ENCODE assay signal across 12 mouse cellular contexts in genomic region chr2:52779381-52779780, GRCm38 (mm10). TPM values are rescaled to one million over a fixed set of nuclear protein-coding genes. Genes with fewer than 3 reads are reported as not detected.
A peak's percentile ranks its signal among the peaks of the same experiment; 100 is the strongest.
DNase-seq lines count a peak whose midpoint lies in the region; ATAC-seq and TF ChIP-seq lines count a peak whose summit lies in the region.
"Had no signal": no experiment of that assay in that cellular context is flagged by ENCODE, and none has a peak within 500 bp of the region (broad histone marks: within the 10 kb centered on the region; RNA-seq: fewer than 3 reads in every experiment).

No protein-coding gene starts in this region.

- 66% methylated on average over 9 of the region's 9 CpGs for WGBS in kidney, postnatal 0 days
- WGBS in intestine, postnatal 0 days: 61% methylated on average over 9 of the region's 9 CpGs
- WGBS in stomach, embryonic 14.5 days: 63% methylated on average over 9 of the region's 9 CpGs
- WGBS in midbrain, embryonic 11.5 days: 86% methylated on average over 9 of the region's 9 CpGs

- no peaks in the 10 kb centered on the region for H3K36me3 ChIP-seq in kidney, postnatal 0 days (ENCODE audit: insufficient read depth, low read length)
- H3K36me3 ChIP-seq in intestine, postnatal 0 days (ENCODE audit: control insufficient read depth, insufficient read depth): no peaks in the 10 kb centered on the region
- no peaks in the 10 kb centered on the region for H3K36me3 ChIP-seq in stomach, embryonic 14.5 days (ENCODE audit: control insufficient read depth, insufficient read depth, low read length)
- no peaks in the 10 kb centered on the region for H3K36me3 ChIP-seq in midbrain, embryonic 11.5 days (ENCODE audit: control insufficient read depth, insufficient read depth, low read length)

- no peak overlapping the region for H3K4me3 ChIP-seq in kidney, postnatal 0 days (replicated peaks; ENCODE audit: low read depth, low read length)
- H3K4me3 ChIP-seq in intestine, postnatal 0 days (ENCODE audit: low read depth, low read length): no peak overlapping the region
- H3K4me3 ChIP-seq in stomach, embryonic 14.5 days (ENCODE audit: low read depth, low read length): no peak overlapping the region
- no peak overlapping the region for H3K4me3 ChIP-seq in midbrain, embryonic 11.5 days (ENCODE audit: low read depth, low read length)

- intact Hi-C loops in gastrocnemius, postnatal 36 days (cut with DNase I): no loop called here

- no peaks in the 10 kb centered on the region for H3K27me3 ChIP-seq in kidney, postnatal 0 days (ENCODE audit: insufficient read depth, low read length)
- H3K27me3 ChIP-seq in intestine, postnatal 0 days (replicated peaks; ENCODE audit: control insufficient read depth, insufficient read depth, low read length): no peaks in the 10 kb centered on the region
- H3K27me3 ChIP-seq in stomach, embryonic 14.5 days (ENCODE audit: control insufficient read depth, insufficient read depth, low read length): no peaks in the 10 kb centered on the region
- no peaks in the 10 kb centered on the region for H3K27me3 ChIP-seq in midbrain, embryonic 11.5 days (ENCODE audit: control insufficient read depth, insufficient read depth, low read length)
- H3K27me3 ChIP-seq: CH12.LX had no signal

- no peaks in the 10 kb centered on the region for H3K4me1 ChIP-seq in kidney, postnatal 0 days (replicated peaks; ENCODE audit: insufficient read depth, low read length)
- no peaks in the 10 kb centered on the region for H3K4me1 ChIP-seq in intestine, postnatal 0 days (replicated peaks; ENCODE audit: control insufficient read depth, insufficient read depth, low read length)
- peaks cover 4% of the 10 kb centered on the region; the same call in 1 of the 2 replicates for H3K4me1 ChIP-seq in stomach, embryonic 14.5 days (ENCODE audit: control insufficient read depth, insufficient read depth, low read length)
- no peaks in the 10 kb centered on the region for H3K4me1 ChIP-seq in midbrain, embryonic 11.5 days (ENCODE audit: control insufficient read depth, insufficient read depth, low read length)

- no peak overlapping the region for H3K27ac ChIP-seq in kidney, postnatal 0 days
- no peak overlapping the region for H3K27ac ChIP-seq in intestine, postnatal 0 days (ENCODE audit: low read depth, low read length)
- H3K27ac ChIP-seq in stomach, embryonic 14.5 days (ENCODE audit: low read length): no peak overlapping the region
- no peak overlapping the region for H3K27ac ChIP-seq in midbrain, embryonic 11.5 days (ENCODE audit: low read depth, low read length)
- H3K27ac ChIP-seq: liver, embryonic 14.5 days had no signal

- H3K9ac ChIP-seq in kidney, postnatal 0 days (ENCODE audit: low read depth, low read length): no peak overlapping the region
- H3K9ac ChIP-seq in intestine, postnatal 0 days (ENCODE audit: low read depth, low read length): no peak overlapping the region
- H3K9ac ChIP-seq in stomach, embryonic 14.5 days (replicated peaks; ENCODE audit: low read depth, low read length): no peak overlapping the region
- H3K9ac ChIP-seq in midbrain, embryonic 11.5 days (ENCODE audit: low read length): no peak overlapping the region
- H3K9ac ChIP-seq: liver, embryonic 14.5 days had no signal

- TF ChIP-seq CTCF in kidney, postnatal 0 days (IDR thresholded peaks at IDR 0.05; ENCODE audit: low read depth): no peak
- no peak for TF ChIP-seq CTCF in intestine, postnatal 0 days (IDR thresholded peaks at IDR 0.05; ENCODE audit: low read depth)

- no peak; the same call in 1 of the 2 replicates for ATAC-seq in kidney, postnatal 0 days (replicated peaks; ENCODE audit: low FRiP score, low read depth)
- ATAC-seq in intestine, postnatal 0 days: no peak
- peak; percentile 80; the same call in 1 of the 2 replicates for ATAC-seq in stomach, embryonic 14.5 days (ENCODE audit: insufficient number of reproducible peaks, insufficient read depth, low FRiP score, low read depth)
- no peak for ATAC-seq in midbrain, embryonic 11.5 days (ENCODE audit: low FRiP score)
- ATAC-seq: forebrain, embryonic 14.5 days had no signal

- no peaks in the 10 kb centered on the region for H3K9me3 ChIP-seq in kidney, postnatal 0 days (replicated peaks; ENCODE audit: low read length)
- H3K9me3 ChIP-seq in intestine, postnatal 0 days (ENCODE audit: control insufficient read depth): no peaks in the 10 kb centered on the region
- H3K9me3 ChIP-seq in stomach, embryonic 14.5 days (ENCODE audit: control insufficient read depth, low read depth, low read length): no peaks in the 10 kb centered on the region
- no peaks in the 10 kb centered on the region for H3K9me3 ChIP-seq in midbrain, embryonic 11.5 days (ENCODE audit: control insufficient read depth, low read length)

- peak overlapping the region; percentile 7; the same call in 1 of the 2 replicates for H3K4me2 ChIP-seq in kidney, postnatal 0 days (ENCODE audit: low read length)
- peak overlapping the region; percentile 10; the same call in 1 of the 2 replicates for H3K4me2 ChIP-seq in intestine, postnatal 0 days (replicated peaks; ENCODE audit: low read depth)
- no peak overlapping the region for H3K4me2 ChIP-seq in stomach, embryonic 14.5 days (replicated peaks; ENCODE audit: low read depth, low read length)
- H3K4me2 ChIP-seq in midbrain, embryonic 11.5 days: no peak overlapping the region

- DNase-seq in kidney, postnatal 0 days (ENCODE audit: low spot score): peak; percentile 82
- DNase-seq in kidney, adult 8-10 months: no peak
- peak; percentile 24 to 38 for DNase-seq in gastrocnemius, postnatal 36 days
- no peak for DNase-seq in midbrain, embryonic 11.5 days (ENCODE audit: low spot score, missing footprints)
- DNase-seq in spleen, postnatal 14 days (ENCODE audit: low spot score in 2 of 2): no peak
- no peak for DNase-seq in cerebellum, adult 9-10 months
- DNase-seq: layer of hippocampus, adult 9-11 months had no signal

RNA-seq across cellular contexts. Expression of gene Stam2, which starts 37.3 kb away (rescaled TPM):
- polyA plus RNA-seq in kidney, postnatal 0 days (2015; fragmentation: Nextera tagmentation; extraction: Ambion mirVana): 29.8 and 33.7 TPM in 2 replicates
- 1 to 10 TPM; 7.7 to 8.3 TPM for total RNA-seq in gastrocnemius, postnatal 36 days (2021)
- polyA plus RNA-seq in intestine, postnatal 0 days (2015; fragmentation: Nextera tagmentation; extraction: Ambion mirVana): 28.3 and 28.4 TPM in 2 replicates
- polyA plus RNA-seq in stomach, embryonic 14.5 days (2014; fragmentation: Nextera tagmentation; extraction: Ambion mirVana): 40.8 and 43.7 TPM in 2 replicates
- 44.4 and 45.9 TPM in 2 replicates for polyA plus RNA-seq in midbrain, embryonic 11.5 days (2014; fragmentation: Nextera tagmentation; extraction: Ambion mirVana)

Comparison
In these comparisons a context has a peak if more than half of its experiments do, and no peak if none do; other contexts are left out.
1. DNase-seq: peak in kidney, postnatal 0 days (single experiment) and gastrocnemius, postnatal 36 days (2 of 2); none in kidney, adult 8-10 months (0 of 2), midbrain, embryonic 11.5 days (single experiment), spleen, postnatal 14 days (0 of 2) and cerebellum, adult 9-10 months (single experiment).
2. H3K4me2 ChIP-seq: peak in kidney, postnatal 0 days (single experiment) and intestine, postnatal 0 days (single experiment); none in stomach, embryonic 14.5 days (single experiment) and midbrain, embryonic 11.5 days (single experiment).